Mouse (Mus musculus): ENCODE measurements around the gene Pbxip1.

GRCm38 (mm10) chr3:89448720-89449537 lies 12.4 kb downstream of the Pbxip1 start:
- no peak for TF ChIP-seq CTCF (IDR thresholded peaks at IDR 0.05; ENCODE audit: low read depth, low read length)
- TF ChIP-seq POLR2A (IDR thresholded peaks at IDR 0.05; ENCODE audit: borderline replicate concordance, low read depth, low read length) = no peak

All from bone marrow macrophage, adult 2 months (primary cell).